Mouse (Mus musculus): ENCODE data around the gene Gm47985. TPM values are rescaled to one million over a fixed set of nuclear protein-coding genes. Genes with fewer than 3 reads are reported as not detected.

The Gm47985 gene
- total and polyA plus RNA-seq, 3 experiments: not detected

- no peak for TF ChIP-seq SIN3A (IDR thresholded peaks at IDR 0.05; ENCODE audit: low read length)
Observed at GRCm38 (mm10) chr1:151138388-151138787, 43.9 kb upstream of the Gm47985 start (continued).

GRCm38 (mm10) chr1:151140956-151141355, 41.4 kb upstream of the Gm47985 start:
- no peak for TF ChIP-seq KAT2A (IDR thresholded peaks at IDR 0.05; ENCODE audit: insufficient replicate concordance, low read length)
- no peak for TF ChIP-seq BHLHE40 (IDR thresholded peaks at IDR 0.05; ENCODE audit: low read depth, low read length)
- no peak for TF ChIP-seq ETS1 (conservative IDR thresholded peaks at IDR 0.05; ENCODE audit: low read depth, low read length)
- no peak for TF ChIP-seq POLR2A (IDR thresholded peaks at IDR 0.05; ENCODE audit: low read depth, low read length)
- TF ChIP-seq MEF2A (IDR thresholded peaks at IDR 0.05; ENCODE audit: borderline replicate concordance, low read depth, low read length): no peak
- no peak for TF ChIP-seq ZNF384 (IDR thresholded peaks at IDR 0.05; ENCODE audit: low read depth, low read length)
- no peak for TF ChIP-seq HCFC1 (IDR thresholded peaks at IDR 0.05; ENCODE audit: low read depth, low read length)
- no peak for TF ChIP-seq SIN3A (IDR thresholded peaks at IDR 0.05; ENCODE audit: low read length)
- TF ChIP-seq RCOR1 (conservative IDR thresholded peaks at IDR 0.05; ENCODE audit: low read depth, low read length): no peak
- TF ChIP-seq CHD2 (IDR thresholded peaks at IDR 0.05; ENCODE audit: low read length): no peak
- no peak for TF ChIP-seq ZMIZ1 (IDR thresholded peaks at IDR 0.05; ENCODE audit: low read depth, low read length)
- no peak for TF ChIP-seq UBTF (IDR thresholded peaks at IDR 0.05; ENCODE audit: low read depth, low read length)
- no peak for TF ChIP-seq EP300 (IDR thresholded peaks at IDR 0.05; ENCODE audit: low read length)
- no peak for TF ChIP-seq TBP (conservative IDR thresholded peaks at IDR 0.05; ENCODE audit: low read depth, low read length)
- no peak for TF ChIP-seq USF2 (conservative IDR thresholded peaks at IDR 0.05; ENCODE audit: low read depth, low read length)
- no peak overlapping the region for H3K4me2 ChIP-seq (ENCODE audit: insufficient read depth, low read depth, poor library complexity, severe bottlenecking)
- dilution Hi-C loops (cut with MboI; ENCODE audit: extremely low pct_ligation_motif_present, extremely low pct_unique_long_range_greater_than_20kb, low sequenced_read_pairs): no loop called here
- no peak overlapping the region for H3K9ac ChIP-seq (ENCODE audit: insufficient read depth, low read depth)
- in situ Hi-C loops (cut with MboI; ENCODE audit: low pct_ligation_motif_present, low pct_unique_long_range_greater_than_20kb, low sequenced_read_pairs): no loop called here
- H3K4me1 ChIP-seq (ENCODE audit: control insufficient read depth in 1 of 2, insufficient read depth in 2 of 2): no peaks in the 10 kb centered on the region
- H3K36me3 ChIP-seq (replicated peaks in 1 of 2; ENCODE audit: control insufficient read depth in 1 of 2, insufficient read depth in 1 of 2, low read length in 1 of 2): no peaks in the 10 kb centered on the region
- H3K27me3 ChIP-seq (replicated peaks): no peaks in the 10 kb centered on the region
- no peaks in the 10 kb centered on the region for H3K9me3 ChIP-seq (replicated peaks; ENCODE audit: low read length)
- no peak overlapping the region for H3K4me3 ChIP-seq (replicated peaks in 1 of 3; ENCODE audit: low read depth in 2 of 3, low read length in 2 of 3, poor library complexity in 1 of 3)
- no peak for DNase-seq (ENCODE audit: extremely low read depth)
- no peaks in the 10 kb centered on the region for H3K79me2 ChIP-seq (replicated peaks; ENCODE audit: control insufficient read depth, extremely low read depth, insufficient read depth, poor library complexity, severe bottlenecking)
- no peak overlapping the region for H3K27ac ChIP-seq (ENCODE audit: insufficient read depth, low read depth)

GRCm38 (mm10) chr1:151144471-151145146, 37.7 kb upstream of the Gm47985 start:
- Histone ChIP-seq H3K27ac (ENCODE audit: insufficient read depth, low read depth) (no peak overlapping the region), H3K4me2 (ENCODE audit: insufficient read depth, low read depth, poor library complexity, severe bottlenecking) (no peak overlapping the region), H3K27me3 (replicated peaks) (no peaks in the 10 kb centered on the region), H3K9ac (ENCODE audit: insufficient read depth, low read depth) (no peak overlapping the region), H3K4me1 (ENCODE audit: control insufficient read depth in 1 of 2, insufficient read depth in 2 of 2) (no peaks in the 10 kb centered on the region), H3K9me3 (replicated peaks; ENCODE audit: low read length) (peaks cover 3% of the 10 kb centered on the region), H3K79me2 (replicated peaks; ENCODE audit: control insufficient read depth, extremely low read depth, insufficient read depth, poor library complexity, severe bottlenecking) (no peaks in the 10 kb centered on the region), H3K4me3 (replicated peaks in 1 of 3; ENCODE audit: low read depth in 2 of 3, low read length in 2 of 3, poor library complexity in 1 of 3) (no peak overlapping the region), H3K36me3 (replicated peaks in 1 of 2; ENCODE audit: control insufficient read depth in 1 of 2, insufficient read depth in 1 of 2, low read length in 1 of 2) (no peaks in the 10 kb centered on the region)
- in situ Hi-C loops (cut with MboI; ENCODE audit: low pct_ligation_motif_present, low pct_unique_long_range_greater_than_20kb, low sequenced_read_pairs): no loop called here
- TF ChIP-seq MEF2A (IDR thresholded peaks at IDR 0.05; ENCODE audit: borderline replicate concordance, low read depth, low read length) (no peak), NRF1 (IDR thresholded peaks at IDR 0.05; ENCODE audit: low read depth, low read length) (no peak), CTCF (conservative IDR thresholded peaks at IDR 0.05 in 1 of 2, IDR thresholded peaks at IDR 0.05 in 1 of 2; ENCODE audit: low read depth in 2 of 2, low read length in 2 of 2) (no peak), POLR2A (IDR thresholded peaks at IDR 0.05; ENCODE audit: low read depth, low read length) (no peak), UBTF (IDR thresholded peaks at IDR 0.05; ENCODE audit: low read depth, low read length) (no peak), MAZ (IDR thresholded peaks at IDR 0.05; ENCODE audit: low read depth, low read length) (no peak), ZNF384 (IDR thresholded peaks at IDR 0.05; ENCODE audit: low read depth, low read length) (no peak), SIN3A (IDR thresholded peaks at IDR 0.05; ENCODE audit: low read length) (no peak), HCFC1 (IDR thresholded peaks at IDR 0.05; ENCODE audit: low read depth, low read length) (no peak), BHLHE40 (IDR thresholded peaks at IDR 0.05; ENCODE audit: low read depth, low read length) (no peak), ZMIZ1 (IDR thresholded peaks at IDR 0.05; ENCODE audit: low read depth, low read length) (no peak), EP300 (IDR thresholded peaks at IDR 0.05; ENCODE audit: low read length) (no peak), GABPA (IDR thresholded peaks at IDR 0.05; ENCODE audit: insufficient replicate concordance, low read depth, low read length) (no peak), ELF1 (IDR thresholded peaks at IDR 0.05; ENCODE audit: low read depth, low read length) (no peak), SMC3 (IDR thresholded peaks at IDR 0.05; ENCODE audit: low read depth, low read length) (no peak)
- DNase-seq (ENCODE audit: extremely low read depth): no peak
- dilution Hi-C loops (cut with MboI; ENCODE audit: extremely low pct_ligation_motif_present, extremely low pct_unique_long_range_greater_than_20kb, low sequenced_read_pairs): no loop called here
